Mouse (Mus musculus) heart, adult 2 months (tissue): Measurements from ENCODE around the gene Cep70. TPM values are rescaled to one million over a fixed set of nuclear protein-coding genes. Genes with fewer than 3 reads are reported as not detected.

Source experiments
- DNase-seq, 2 experiments: peaks; one replicate each; pipeline ENCODE4 v3.0.0; 2021
- H3K27ac ChIP-seq: fragments of 200-600 bp; 2 replicates; pipeline ENCODE4 v1.8.1; 2022
- H3K27me3 ChIP-seq: fragments of 200-500 bp; 2 replicates; pipeline ENCODE4 v1.6.1; 2012; ENCODE audit warnings: mild to moderate bottlenecking, low read length, inconsistent platforms, mixed read lengths; ENCODE audit not compliant: control insufficient read depth, insufficient read depth
- H3K36me3 ChIP-seq: fragments of 200-500 bp; 2 replicates; pipeline ENCODE4 v1.6.1; 2012; ENCODE audit warnings: low read length, inconsistent platforms; ENCODE audit not compliant: control insufficient read depth, insufficient read depth
- H3K4me1 ChIP-seq: fragments of 200-500 bp; 2 replicates; pipeline ENCODE4 v1.6.1; 2011; ENCODE audit warnings: low read length; ENCODE audit not compliant: control insufficient read depth, insufficient read depth
- H3K4me3 ChIP-seq: fragments of 200-600 bp; 2 replicates; pipeline ENCODE4 v1.8.1; 2022
- H3K79me2 ChIP-seq: fragments of 200-500 bp; replicated peaks from 2 replicates; pipeline ENCODE4 v1.6.1; 2012; ENCODE audit warnings: mild to moderate bottlenecking, inconsistent platforms, low read length, moderate library complexity, mixed read lengths; ENCODE audit not compliant: control insufficient read depth, insufficient read depth
- H3K9ac ChIP-seq: fragments of 200-500 bp; 2 replicates; pipeline ENCODE4 v1.6.1; 2012; ENCODE audit warnings: low read depth, mild to moderate bottlenecking, control low read depth, inconsistent platforms, low read length, mixed read lengths
- CTCF ChIP-seq: fragments of 200-600 bp; IDR thresholded peaks from 2 replicates; pipeline ENCODE4 v1.8.1; 2022; ENCODE audit warnings: antibody characterized with exemption, mild to moderate bottlenecking, moderate library complexity
- EP300 ChIP-seq: fragments of 200-500 bp; IDR thresholded peaks from 2 replicates; pipeline ENCODE4 v1.6.1; 2011; ENCODE audit warnings: low read depth, low read length, control low read depth; ENCODE audit not compliant: insufficient read depth
- POLR2A ChIP-seq: fragments of 200-500 bp; IDR thresholded peaks from 2 replicates; pipeline ENCODE4 v1.6.1; 2011; ENCODE audit warnings: mild to moderate bottlenecking, low read depth, low read length, control low read depth; ENCODE audit not compliant: insufficient read depth
- WGBS: fragments of 180-500 bp; shearing (Covaris S2); methylation state at CpG from one replicate; pipeline ENCODE4 v1.1.7; 2018; 5-methylcytosine and 5-hydroxymethylcytosine counted together
- intact Hi-C: fragments of 180-260 bp; cut with DNase I; formaldehyde crosslinking; loops from one replicate; pipeline ENCODE4 v1.15.1; 2025
- long read RNA-seq: library from polyadenylated mRNA; stranded (forward); transcript quantifications from one replicate; pipeline ENCODE4 v2.0.0, GENCODE M21; 2021
- polyA plus RNA-seq: library from polyadenylated mRNA; depleted of rRNA; stranded (reverse); fragments of >200 nt; gene quantifications from 2 replicates; pipeline ENCODE4 v1.2.3, GENCODE M21; 2012; rRNA removed
- total RNA-seq, 2 experiments: library from RNA; stranded (reverse); gene quantifications; 2 replicates each; pipeline ENCODE4 v1.2.3; 2021

Gene Cep70
- total RNA-seq: 1 to 10 TPM; 5.5 to 8.1 TPM
- polyA plus RNA-seq: 2.3 and 4.0 TPM in 2 replicates
- long read RNA-seq, partial matches to known transcripts: 3 of 7 reads
- long read RNA-seq, other reads (novel, unspliced or antisense): 2 of 7 reads

DNA sequence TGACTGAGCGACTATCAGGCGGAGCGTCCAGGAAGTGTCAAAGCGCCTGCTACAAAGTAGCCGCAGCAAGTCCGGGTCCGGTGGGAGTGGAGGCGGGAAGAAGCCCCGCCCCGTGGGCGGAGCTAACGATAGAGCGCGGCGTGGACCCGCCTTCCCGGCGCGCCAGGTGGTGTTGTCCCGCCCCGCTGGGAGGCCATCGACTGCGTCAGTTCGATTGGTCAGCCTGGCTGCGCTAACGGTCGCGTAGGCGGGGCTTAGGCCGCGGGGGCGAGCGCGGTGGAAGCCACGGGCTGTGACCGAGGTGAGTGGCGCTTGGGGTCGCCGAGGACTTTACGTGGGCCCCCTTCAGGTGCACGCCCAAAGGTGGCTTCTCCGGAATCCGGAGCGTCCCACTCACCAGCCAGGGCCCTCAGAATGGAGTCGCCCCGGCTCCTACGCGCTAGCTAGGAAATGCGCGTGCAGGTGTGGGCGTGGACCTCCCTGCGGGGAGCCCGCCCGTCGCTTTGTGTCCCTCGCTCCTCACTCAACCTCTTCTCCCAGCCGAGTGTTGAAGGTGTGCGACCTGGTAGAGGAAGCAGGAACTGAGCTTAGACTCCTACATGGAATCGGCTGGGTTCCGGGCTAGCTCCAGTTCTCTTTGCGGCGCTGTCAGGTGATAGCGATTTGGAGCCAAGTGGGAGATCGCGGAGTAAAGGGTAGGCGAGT lies at the start of gene Cep70:
Gene Cep70 (plus strand): TSS at position 178 of the 705 bp plus-strand sequence.
- H3K9ac ChIP-seq: peak within 1 kb of the TSS; percentile 71
- WGBS: under 1% methylated on average over 66 of the region's 66 CpGs

DNA sequence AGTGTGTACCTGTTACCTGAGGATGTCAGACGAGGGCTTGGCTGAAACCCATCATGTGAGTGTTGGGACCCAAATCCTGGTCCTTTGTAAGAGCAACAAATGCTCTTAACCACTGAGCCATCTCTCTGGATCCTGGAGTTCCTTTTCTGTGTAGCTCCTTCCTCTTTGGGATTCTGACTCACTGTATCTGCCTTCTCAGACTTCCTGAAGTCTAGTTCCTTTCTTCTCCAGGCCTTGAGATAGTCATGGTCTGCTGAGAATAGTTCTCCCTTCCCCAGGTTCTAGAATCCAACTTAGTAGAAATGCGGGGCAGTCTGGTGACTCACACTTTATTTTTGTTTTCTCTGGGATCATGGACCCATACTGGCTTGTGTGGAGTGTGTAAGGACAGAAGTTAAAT lies 30.5 kb upstream of the Cep70 start:
- no peaks in the 10 kb centered on the region for H3K36me3 ChIP-seq
- H3K4me3 ChIP-seq: no peak overlapping the region
- no peak overlapping the region for H3K27ac ChIP-seq
- no peaks in the 10 kb centered on the region for H3K27me3 ChIP-seq
- H3K9ac ChIP-seq: no peak overlapping the region
- no peaks in the 10 kb centered on the region for H3K4me1 ChIP-seq
- WGBS: 32% methylated on average over 2 of the region's 2 CpGs
- intact Hi-C loops: no loop called here
- no peak for TF ChIP-seq CTCF
- no peak for TF ChIP-seq POLR2A
- TF ChIP-seq EP300: no peak
- no peak for DNase-seq
- H3K79me2 ChIP-seq: no peaks in the 10 kb centered on the region

More for the DNA sequence above, at the start of gene Cep70:
- TF ChIP-seq CTCF: no peak; the same call in 1 of the 2 replicates
- no peak for TF ChIP-seq EP300
- TF ChIP-seq POLR2A: peak; percentile 47; the same call in 1 of the 2 replicates
- peak; percentile 97 for DNase-seq
- no peaks in the 10 kb centered on the region for H3K36me3 ChIP-seq
- peak within 1 kb of the TSS; percentile 80 for H3K27ac ChIP-seq
- peak within 1 kb of the TSS; percentile 73 for H3K4me3 ChIP-seq
- no peaks in the 10 kb centered on the region for H3K79me2 ChIP-seq
- no peaks in the 10 kb centered on the region; the same call in 1 of the 2 replicates for H3K4me1 ChIP-seq
- intact Hi-C loops: loop anchor here (2.0 to 10.0 kb wide), 5 partner anchors 103 to 629 kb away; partner anchors contain the start of genes Dbr1, Mras and Pik3cb
- H3K27me3 ChIP-seq: no peaks in the 10 kb centered on the region

GRCm38 (mm10) chr9:99216182-99216581 lies 27.0 kb upstream of the Cep70 start:
- DNase-seq: no peak
- no peaks in the 10 kb centered on the region for H3K79me2 ChIP-seq
- intact Hi-C loops: no loop called here
- H3K36me3 ChIP-seq: no peaks in the 10 kb centered on the region
- 63% methylated on average over 2 of the region's 2 CpGs for WGBS
- H3K27ac ChIP-seq: no peak overlapping the region
- H3K27me3 ChIP-seq: no peaks in the 10 kb centered on the region
- H3K4me1 ChIP-seq: no peaks in the 10 kb centered on the region
- TF ChIP-seq EP300: no peak
- TF ChIP-seq CTCF: no peak
- no peak for TF ChIP-seq POLR2A
- no peak overlapping the region for H3K4me3 ChIP-seq
- H3K9ac ChIP-seq: no peak overlapping the region

GRCm38 (mm10) chr9:99217999-99218719 lies 25.0 kb upstream of the Cep70 start:
- TF ChIP-seq CTCF (no peak), EP300 (no peak), POLR2A (no peak)
- Histone ChIP-seq H3K79me2 (no peaks in the 10 kb centered on the region), H3K9ac (no peak overlapping the region), H3K4me1 (no peaks in the 10 kb centered on the region), H3K27me3 (no peaks in the 10 kb centered on the region), H3K36me3 (no peaks in the 10 kb centered on the region), H3K4me3 (no peak overlapping the region), H3K27ac (no peak overlapping the region)
- no peak for DNase-seq
- intact Hi-C loops: no loop called here
- WGBS: 17% methylated on average over 6 of the region's 6 CpGs

- 61% methylated on average over 4 of the region's 4 CpGs for WGBS
- Histone ChIP-seq H3K27me3 (no peaks in the 10 kb centered on the region), H3K36me3 (no peaks in the 10 kb centered on the region), H3K4me3 (no peak overlapping the region), H3K9ac (no peak overlapping the region), H3K27ac (no peak overlapping the region), H3K79me2 (no peaks in the 10 kb centered on the region), H3K4me1 (no peaks in the 10 kb centered on the region)
- intact Hi-C loops: no loop called here
- no peak for DNase-seq
- TF ChIP-seq POLR2A (no peak), CTCF (no peak), EP300 (no peak)
Observed at GRCm38 (mm10) chr9:99221636-99222035, 21.5 kb upstream of the Cep70 start.

DNA sequence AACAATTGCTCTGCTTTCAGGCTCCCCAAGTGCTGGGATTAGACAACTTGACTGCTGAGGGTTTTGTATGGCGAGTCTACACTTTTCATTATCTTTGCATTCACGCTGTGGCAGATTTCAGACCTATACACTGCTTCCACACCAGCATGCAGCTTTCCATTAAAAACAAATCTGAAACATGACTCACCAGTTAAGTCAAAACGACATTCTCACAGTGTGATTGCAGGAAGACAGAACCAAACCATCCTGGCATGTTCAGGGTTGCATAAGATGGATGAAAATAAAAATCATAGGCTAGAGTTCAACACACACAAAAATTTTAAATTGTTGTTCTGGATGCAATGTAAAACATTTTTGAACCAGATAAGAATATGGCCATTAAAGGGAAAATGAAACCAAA lies 18.6 kb upstream of the Cep70 start:
- WGBS: 45% methylated on average over 3 of the region's 3 CpGs
- H3K27ac ChIP-seq: no peak overlapping the region
- H3K79me2 ChIP-seq: no peaks in the 10 kb centered on the region
- no peaks in the 10 kb centered on the region for H3K27me3 ChIP-seq
- H3K36me3 ChIP-seq: no peaks in the 10 kb centered on the region
- H3K4me1 ChIP-seq: no peaks in the 10 kb centered on the region
- intact Hi-C loops: no loop called here
- TF ChIP-seq EP300: no peak
- no peak for TF ChIP-seq POLR2A
- no peak for TF ChIP-seq CTCF
- H3K4me3 ChIP-seq: no peak overlapping the region
- H3K9ac ChIP-seq: no peak overlapping the region
- no peak for DNase-seq
